Mouse (Mus musculus): ENCODE data around the gene Hist1h2ac. TPM values are rescaled to one million over a fixed set of nuclear protein-coding genes. Genes with fewer than 3 reads are reported as not detected.
"Not testable (repeated sequence)": the region's sequence is repeated elsewhere in the genome, so short reads cannot be mapped to it uniquely, and the experiment has no call there.

The Hist1h2ac gene
- total and polyA plus RNA-seq, 3 experiments = 0.14 to 114 (median 0.97) TPM

DNA sequence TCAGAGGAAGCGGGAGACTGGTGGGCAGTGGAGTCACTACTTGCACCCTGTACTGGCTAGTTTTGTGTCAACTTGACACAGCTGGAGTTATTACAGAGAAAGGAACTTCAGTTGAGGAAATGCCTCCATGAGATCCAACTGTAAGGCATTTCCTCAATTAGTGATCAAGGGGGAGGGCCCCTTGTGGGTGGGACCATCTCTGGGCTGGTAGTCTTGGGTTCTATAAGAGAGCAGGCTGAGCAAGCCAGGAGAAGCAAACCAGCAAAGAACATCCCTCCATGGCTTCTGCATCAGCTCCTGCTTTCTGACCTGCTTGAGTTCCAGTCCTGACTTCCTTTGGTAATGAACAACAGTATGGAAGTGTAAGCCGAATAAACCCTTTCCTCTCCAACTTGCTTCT lies 19.1 kb upstream of the Hist1h2ac start:
- H3K36me3 ChIP-seq (replicated peaks in 1 of 2; ENCODE audit: control insufficient read depth in 1 of 2, insufficient read depth in 1 of 2, low read length in 1 of 2); H3K27ac ChIP-seq (ENCODE audit: insufficient read depth, low read depth); H3K9ac ChIP-seq (ENCODE audit: insufficient read depth, low read depth); DNase-seq (ENCODE audit: extremely low read depth); H3K27me3 ChIP-seq (replicated peaks); dilution Hi-C loops (cut with MboI; ENCODE audit: extremely low pct_ligation_motif_present, extremely low pct_unique_long_range_greater_than_20kb, low sequenced_read_pairs); H3K79me2 ChIP-seq (replicated peaks; ENCODE audit: control insufficient read depth, extremely low read depth, insufficient read depth, poor library complexity, severe bottlenecking); H3K9me3 ChIP-seq (replicated peaks; ENCODE audit: low read length); H3K4me3 ChIP-seq (replicated peaks in 1 of 3; ENCODE audit: low read depth in 2 of 3, low read length in 2 of 3, poor library complexity in 1 of 3); H3K4me2 ChIP-seq (ENCODE audit: insufficient read depth, low read depth, poor library complexity, severe bottlenecking): not testable (repeated sequence)
- in situ Hi-C loops (cut with MboI; ENCODE audit: low pct_ligation_motif_present, low pct_unique_long_range_greater_than_20kb, low sequenced_read_pairs) = loop anchor here (5.0 kb wide), 1 partner anchor 34 kb away; the partner anchor contains the start of gene Hist1h1c
- H3K4me1 ChIP-seq (ENCODE audit: control insufficient read depth in 1 of 2, insufficient read depth in 2 of 2) = peaks cover 14 to 75% of the 10 kb centered on the region in 2 experiments

GRCm38 (mm10) chr13:23702220-23702619 lies 18.5 kb upstream of the Hist1h2ac start:
- Histone ChIP-seq H3K9ac (ENCODE audit: insufficient read depth, low read depth) (no peak overlapping the region), H3K36me3 (replicated peaks in 1 of 2; ENCODE audit: control insufficient read depth in 1 of 2, insufficient read depth in 1 of 2, low read length in 1 of 2) (no peaks in the 10 kb centered on the region), H3K4me3 (replicated peaks in 1 of 3; ENCODE audit: low read depth in 2 of 3, low read length in 2 of 3, poor library complexity in 1 of 3) (no peak overlapping the region), H3K27ac (ENCODE audit: insufficient read depth, low read depth) (no peak overlapping the region), H3K9me3 (replicated peaks; ENCODE audit: low read length) (no peaks in the 10 kb centered on the region), H3K4me2 (ENCODE audit: insufficient read depth, low read depth, poor library complexity, severe bottlenecking) (no peak overlapping the region), H3K4me1 (ENCODE audit: control insufficient read depth in 1 of 2, insufficient read depth in 2 of 2) (peaks cover 14 to 74% of the 10 kb centered on the region in 2 experiments), H3K79me2 (replicated peaks; ENCODE audit: control insufficient read depth, extremely low read depth, insufficient read depth, poor library complexity, severe bottlenecking) (no peaks in the 10 kb centered on the region), H3K27me3 (replicated peaks) (no peaks in the 10 kb centered on the region)
- in situ Hi-C loops (cut with MboI; ENCODE audit: low pct_ligation_motif_present, low pct_unique_long_range_greater_than_20kb, low sequenced_read_pairs) = loop anchor here (5.0 kb wide), 1 partner anchor 35 kb away; the partner anchor contains the start of gene Hist1h1c
- TF ChIP-seq NELFE (IDR thresholded peaks at IDR 0.05; ENCODE audit: low read depth, low read length) (no peak), CHD1 (IDR thresholded peaks at IDR 0.05; ENCODE audit: low read depth, low read length) (no peak), MYC (IDR thresholded peaks at IDR 0.05; ENCODE audit: low read depth, low read length) (no peak), JUND (conservative IDR thresholded peaks at IDR 0.05; ENCODE audit: low read depth, low read length) (no peak), JUN (IDR thresholded peaks at IDR 0.05; ENCODE audit: insufficient read depth, low read depth, low read length) (no peak), CTCF (conservative IDR thresholded peaks at IDR 0.05 in 1 of 2, IDR thresholded peaks at IDR 0.05 in 1 of 2; ENCODE audit: low read depth in 2 of 2, low read length in 2 of 2) (no peak), E2F4 (IDR thresholded peaks at IDR 0.05; ENCODE audit: insufficient replicate concordance, low read depth, low read length) (no peak), BHLHE40 (IDR thresholded peaks at IDR 0.05; ENCODE audit: low read depth, low read length) (peak; percentile 73)
- dilution Hi-C loops (cut with MboI; ENCODE audit: extremely low pct_ligation_motif_present, extremely low pct_unique_long_range_greater_than_20kb, low sequenced_read_pairs) = no loop called here
- DNase-seq (ENCODE audit: extremely low read depth) = no peak

DNA sequence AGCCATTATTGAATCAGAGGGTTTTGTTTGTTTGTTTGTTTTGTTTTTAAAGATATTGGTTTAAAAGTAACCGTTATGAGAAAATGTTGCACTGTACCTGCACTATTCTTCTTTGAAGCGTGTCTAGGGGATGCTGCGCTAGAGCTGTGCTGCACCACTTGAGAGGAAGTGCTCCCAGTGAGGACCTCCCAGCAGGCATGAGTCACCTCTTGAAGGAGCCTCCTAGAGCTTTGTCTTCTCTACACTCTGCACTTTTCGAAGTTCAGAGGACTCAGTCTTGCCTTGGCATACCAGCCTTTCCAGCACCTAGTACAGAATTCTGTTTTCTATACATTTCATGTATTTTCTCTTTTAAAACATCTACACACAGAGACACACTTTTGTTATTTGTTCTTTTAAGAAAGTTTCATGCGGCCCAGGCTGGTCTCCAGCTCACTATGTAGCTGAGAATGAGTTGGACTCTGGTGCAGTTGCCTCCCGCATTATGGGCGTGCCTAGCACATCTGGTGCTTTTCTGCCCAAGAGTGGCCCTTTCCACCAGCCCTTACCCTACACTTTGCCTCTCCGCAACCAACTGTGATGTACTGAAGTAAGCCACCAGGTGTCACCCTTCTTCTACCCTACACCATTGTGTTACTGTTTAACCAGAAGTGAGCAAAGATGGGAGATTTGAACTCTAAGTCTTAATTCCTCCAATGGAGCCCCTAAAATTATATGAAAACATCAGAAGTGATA lies 17.2 kb upstream of the Hist1h2ac start:
- Histone ChIP-seq H3K36me3 (replicated peaks in 1 of 2; ENCODE audit: control insufficient read depth in 1 of 2, insufficient read depth in 1 of 2, low read length in 1 of 2) (no peaks in the 10 kb centered on the region), H3K27me3 (replicated peaks) (no peaks in the 10 kb centered on the region), H3K79me2 (replicated peaks; ENCODE audit: control insufficient read depth, extremely low read depth, insufficient read depth, poor library complexity, severe bottlenecking) (no peaks in the 10 kb centered on the region), H3K4me3 (replicated peaks in 1 of 3; ENCODE audit: low read depth in 2 of 3, low read length in 2 of 3, poor library complexity in 1 of 3) (no peak overlapping the region), H3K4me1 (ENCODE audit: control insufficient read depth in 1 of 2, insufficient read depth in 2 of 2) (peaks cover 6 to 68% of the 10 kb centered on the region in 2 experiments), H3K9me3 (replicated peaks; ENCODE audit: low read length) (no peaks in the 10 kb centered on the region), H3K9ac (ENCODE audit: insufficient read depth, low read depth) (peak overlapping the region; percentile 55), H3K4me2 (ENCODE audit: insufficient read depth, low read depth, poor library complexity, severe bottlenecking) (peak overlapping the region; percentile 30; the same call in 1 of the 2 replicates), H3K27ac (ENCODE audit: insufficient read depth, low read depth) (peak overlapping the region; percentile 6; the same call in 1 of the 2 replicates)
- in situ Hi-C loops (cut with MboI; ENCODE audit: low pct_ligation_motif_present, low pct_unique_long_range_greater_than_20kb, low sequenced_read_pairs) (loop anchor here (5.0 kb wide), 1 partner anchor 36 kb away; the partner anchor contains the start of gene Hist1h1c), dilution Hi-C loops (cut with MboI; ENCODE audit: extremely low pct_ligation_motif_present, extremely low pct_unique_long_range_greater_than_20kb, low sequenced_read_pairs) (no loop called here)
- DNase-seq (ENCODE audit: extremely low read depth) = peak; percentile 90
- TF ChIP-seq NRF1 (IDR thresholded peaks at IDR 0.05; ENCODE audit: low read depth, low read length) = no peak
- TF ChIP-seq UBTF (IDR thresholded peaks at IDR 0.05; ENCODE audit: low read depth, low read length) = no peak
- TF ChIP-seq RAD21 (IDR thresholded peaks at IDR 0.05; ENCODE audit: low read depth, low read length) = peak; percentile 98
- TF ChIP-seq RCOR1 (conservative IDR thresholded peaks at IDR 0.05; ENCODE audit: low read depth, low read length) = no peak
- TF ChIP-seq MXI1 (IDR thresholded peaks at IDR 0.05; ENCODE audit: low read depth, low read length) = no peak
- no peak for TF ChIP-seq USF1 (IDR thresholded peaks at IDR 0.05; ENCODE audit: low read depth, low read length)
- peak; percentile 36; the same call in 1 of the 2 replicates for TF ChIP-seq ELF1 (IDR thresholded peaks at IDR 0.05; ENCODE audit: low read depth, low read length)
- peak; percentile 99 for TF ChIP-seq SMC3 (IDR thresholded peaks at IDR 0.05; ENCODE audit: low read depth, low read length)
- 0 out of 2 replicates have a peak, but pooled peaks have one; percentile 21 for TF ChIP-seq MAX (IDR thresholded peaks at IDR 0.05; ENCODE audit: low read length)
- TF ChIP-seq BHLHE40 (IDR thresholded peaks at IDR 0.05; ENCODE audit: low read depth, low read length) = peak; percentile 40; the same call in 1 of the 2 replicates
- TF ChIP-seq CHD2 (IDR thresholded peaks at IDR 0.05; ENCODE audit: low read length) = no peak
- TF ChIP-seq MAFK (IDR thresholded peaks at IDR 0.05; ENCODE audit: insufficient replicate concordance, low read length) = no peak
- no peak for TF ChIP-seq E2F4 (IDR thresholded peaks at IDR 0.05; ENCODE audit: insufficient replicate concordance, low read depth, low read length)
- TF ChIP-seq ETS1 (conservative IDR thresholded peaks at IDR 0.05; ENCODE audit: low read depth, low read length) = no peak
- no peak for TF ChIP-seq PAX5 (IDR thresholded peaks at IDR 0.05; ENCODE audit: low read length)
- TF ChIP-seq IRF4 (IDR thresholded peaks at IDR 0.05; ENCODE audit: low read depth, low read length) = peak; percentile 41; the same call in 1 of the 2 replicates
- peak; percentile 55; the same call in 1 of the 2 replicates for TF ChIP-seq MYC (IDR thresholded peaks at IDR 0.05; ENCODE audit: low read depth, low read length)
- no peak for TF ChIP-seq ZNF384 (IDR thresholded peaks at IDR 0.05; ENCODE audit: low read depth, low read length)
